Mouse (Mus musculus): ENCODE data around the gene Gp9. TPM values are rescaled to one million over a fixed set of nuclear protein-coding genes. Genes with fewer than 3 reads are reported as not detected.

The Gp9 gene
- total and polyA plus RNA-seq, 3 experiments, result 2.2 to 9.1 (median 6.4) TPM

- peaks cover 87% of the 10 kb centered on the region for H3K36me3 ChIP-seq (replicated peaks)
- TF ChIP-seq GATA2 (IDR thresholded peaks at IDR 0.05; ENCODE audit: borderline replicate concordance, low read depth, low read length), result no peak
- no peak for TF ChIP-seq GATA1 (IDR thresholded peaks at IDR 0.05; ENCODE audit: borderline replicate concordance, low read length)
- no peak for TF ChIP-seq POLR2AphosphoS5 (IDR thresholded peaks at IDR 0.05; ENCODE audit: insufficient replicate concordance, low read depth, low read length)
- no peak for TF ChIP-seq CTCF (IDR thresholded peaks at IDR 0.05; ENCODE audit: low read depth, low read length)
- TF ChIP-seq TAL1 (conservative IDR thresholded peaks at IDR 0.05; ENCODE audit: low read depth, low read length), result no peak
- no peaks in the 10 kb centered on the region for H3K9me3 ChIP-seq (replicated peaks)
- no peak overlapping the region for H3K4me3 ChIP-seq (ENCODE audit: low read depth, low read length)
- H3K4me1 ChIP-seq (ENCODE audit: insufficient read depth, low read depth, low read length), result peaks cover 56% of the 10 kb centered on the region
- no peak for DNase-seq (ENCODE audit: low spot score)
- no peak for ATAC-seq (ENCODE audit: extremely low read depth, insufficient number of reproducible peaks, low FRiP score, poor library complexity, severe bottlenecking)
- H3K27me3 ChIP-seq (ENCODE audit: insufficient read depth, low read length), result no peaks in the 10 kb centered on the region
Observed at GRCm38 (mm10) chr6:87804886-87805285, 27.0 kb downstream of the Gp9 start.

DNA sequence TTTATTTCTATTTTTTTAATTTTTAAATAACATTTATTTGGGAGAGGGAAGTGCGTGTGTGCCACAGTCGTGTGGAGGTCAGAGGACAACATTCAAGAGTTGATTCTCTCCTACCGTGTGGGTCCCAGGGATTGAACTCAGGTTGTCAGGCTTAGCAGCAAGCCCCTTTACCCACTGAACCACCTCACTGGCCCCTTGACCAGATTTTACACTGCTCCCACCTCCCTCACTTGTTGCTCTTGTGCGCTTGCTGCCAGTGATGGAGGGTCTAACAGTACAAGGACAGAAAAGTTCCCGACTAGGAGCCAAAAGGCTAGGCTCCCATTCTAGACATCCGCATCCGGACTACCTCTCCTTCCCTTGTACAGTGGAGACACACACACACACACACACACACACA lies 27.6 kb downstream of the Gp9 start:
- DNase-seq (ENCODE audit: low spot score) (no peak), ATAC-seq (ENCODE audit: extremely low read depth, insufficient number of reproducible peaks, low FRiP score, poor library complexity, severe bottlenecking) (no peak)
- Histone ChIP-seq H3K9me3 (replicated peaks) (no peaks in the 10 kb centered on the region), H3K4me1 (ENCODE audit: insufficient read depth, low read depth, low read length) (peaks cover 61% of the 10 kb centered on the region), H3K27me3 (ENCODE audit: insufficient read depth, low read length) (no peaks in the 10 kb centered on the region), H3K36me3 (replicated peaks) (peaks cover 83% of the 10 kb centered on the region), H3K4me3 (ENCODE audit: low read depth, low read length) (no peak overlapping the region)
- TF ChIP-seq GATA1 (IDR thresholded peaks at IDR 0.05; ENCODE audit: borderline replicate concordance, low read length) (no peak), GATA2 (IDR thresholded peaks at IDR 0.05; ENCODE audit: borderline replicate concordance, low read depth, low read length) (no peak), TAL1 (conservative IDR thresholded peaks at IDR 0.05; ENCODE audit: low read depth, low read length) (no peak), CTCF (IDR thresholded peaks at IDR 0.05; ENCODE audit: low read depth, low read length) (no peak)

DNA sequence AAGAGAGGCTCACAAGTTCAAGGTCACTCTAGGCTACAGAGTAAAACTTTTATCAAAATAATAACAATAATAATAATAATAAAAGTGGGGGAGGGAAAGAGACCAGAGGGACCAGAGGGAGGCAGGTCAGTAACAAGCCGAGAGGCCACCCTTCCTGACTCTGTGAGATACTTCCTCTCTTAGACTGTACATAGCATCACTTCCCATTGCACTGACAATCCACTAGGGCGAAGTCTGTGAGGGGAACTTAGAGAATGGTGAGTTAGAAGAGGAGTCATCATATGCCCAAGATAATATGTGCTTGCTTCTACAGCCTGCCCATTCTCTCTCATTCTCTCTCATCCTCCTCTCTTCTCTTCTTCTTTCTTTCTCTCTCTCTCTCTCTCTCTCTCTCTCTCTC lies 28.2 kb downstream of the Gp9 start:
- peak; percentile 44 for DNase-seq (ENCODE audit: low spot score)
- H3K36me3 ChIP-seq (replicated peaks), result peaks cover 77% of the 10 kb centered on the region

GRCm38 (mm10) chr6:87806857-87807256 lies 29.0 kb downstream of the Gp9 start:
- ATAC-seq (ENCODE audit: extremely low read depth, insufficient number of reproducible peaks, low FRiP score, poor library complexity, severe bottlenecking) (no peak), DNase-seq (ENCODE audit: low spot score) (no peak)
- no peaks in the 10 kb centered on the region for H3K27me3 ChIP-seq (ENCODE audit: insufficient read depth, low read length)
- H3K36me3 ChIP-seq (replicated peaks), result peaks cover 69% of the 10 kb centered on the region
- no peaks in the 10 kb centered on the region for H3K9me3 ChIP-seq (replicated peaks)
- no peak for TF ChIP-seq GATA2 (IDR thresholded peaks at IDR 0.05; ENCODE audit: borderline replicate concordance, low read depth, low read length)
- no peak for TF ChIP-seq CTCF (IDR thresholded peaks at IDR 0.05; ENCODE audit: low read depth, low read length)
- no peak for TF ChIP-seq POLR2AphosphoS5 (IDR thresholded peaks at IDR 0.05; ENCODE audit: insufficient replicate concordance, low read depth, low read length)
- TF ChIP-seq GATA1 (IDR thresholded peaks at IDR 0.05; ENCODE audit: borderline replicate concordance, low read length), result no peak
- TF ChIP-seq TAL1 (conservative IDR thresholded peaks at IDR 0.05; ENCODE audit: low read depth, low read length), result no peak
- H3K4me3 ChIP-seq (ENCODE audit: low read depth, low read length), result no peak overlapping the region
- peaks cover 60% of the 10 kb centered on the region for H3K4me1 ChIP-seq (ENCODE audit: insufficient read depth, low read depth, low read length)

More for the DNA sequence above, 28.2 kb downstream of the Gp9 start:
- no peak for ATAC-seq (ENCODE audit: extremely low read depth, insufficient number of reproducible peaks, low FRiP score, poor library complexity, severe bottlenecking)
- TF ChIP-seq POLR2AphosphoS5 (IDR thresholded peaks at IDR 0.05; ENCODE audit: insufficient replicate concordance, low read depth, low read length) (no peak), GATA1 (IDR thresholded peaks at IDR 0.05; ENCODE audit: borderline replicate concordance, low read length) (no peak), CTCF (IDR thresholded peaks at IDR 0.05; ENCODE audit: low read depth, low read length) (no peak), TAL1 (conservative IDR thresholded peaks at IDR 0.05; ENCODE audit: low read depth, low read length) (no peak)
- Histone ChIP-seq H3K4me1 (ENCODE audit: insufficient read depth, low read depth, low read length) (peaks cover 59% of the 10 kb centered on the region), H3K27me3 (ENCODE audit: insufficient read depth, low read length) (no peaks in the 10 kb centered on the region), H3K4me3 (ENCODE audit: low read depth, low read length) (no peak overlapping the region), H3K9me3 (replicated peaks) (no peaks in the 10 kb centered on the region)

GRCm38 (mm10) chr6:87807735-87808440 lies 30.0 kb downstream of the Gp9 start:
- no peak for TF ChIP-seq GATA1 (IDR thresholded peaks at IDR 0.05; ENCODE audit: borderline replicate concordance, low read length)
- TF ChIP-seq TAL1 (conservative IDR thresholded peaks at IDR 0.05; ENCODE audit: low read depth, low read length), result no peak
- no peak for TF ChIP-seq CTCF (IDR thresholded peaks at IDR 0.05; ENCODE audit: low read depth, low read length)
- no peak for TF ChIP-seq POLR2AphosphoS5 (IDR thresholded peaks at IDR 0.05; ENCODE audit: insufficient replicate concordance, low read depth, low read length)
- no peak for TF ChIP-seq GATA2 (IDR thresholded peaks at IDR 0.05; ENCODE audit: borderline replicate concordance, low read depth, low read length)
- H3K27me3 ChIP-seq (ENCODE audit: insufficient read depth, low read length), result no peaks in the 10 kb centered on the region
- no peak for DNase-seq (ENCODE audit: low spot score)
- no peak overlapping the region for H3K4me3 ChIP-seq (ENCODE audit: low read depth, low read length)
- peaks cover 63% of the 10 kb centered on the region for H3K4me1 ChIP-seq (ENCODE audit: insufficient read depth, low read depth, low read length)
- ATAC-seq (ENCODE audit: extremely low read depth, insufficient number of reproducible peaks, low FRiP score, poor library complexity, severe bottlenecking), result no peak
- H3K9me3 ChIP-seq (replicated peaks), result no peaks in the 10 kb centered on the region
- H3K36me3 ChIP-seq (replicated peaks), result peaks cover 70% of the 10 kb centered on the region

DNA sequence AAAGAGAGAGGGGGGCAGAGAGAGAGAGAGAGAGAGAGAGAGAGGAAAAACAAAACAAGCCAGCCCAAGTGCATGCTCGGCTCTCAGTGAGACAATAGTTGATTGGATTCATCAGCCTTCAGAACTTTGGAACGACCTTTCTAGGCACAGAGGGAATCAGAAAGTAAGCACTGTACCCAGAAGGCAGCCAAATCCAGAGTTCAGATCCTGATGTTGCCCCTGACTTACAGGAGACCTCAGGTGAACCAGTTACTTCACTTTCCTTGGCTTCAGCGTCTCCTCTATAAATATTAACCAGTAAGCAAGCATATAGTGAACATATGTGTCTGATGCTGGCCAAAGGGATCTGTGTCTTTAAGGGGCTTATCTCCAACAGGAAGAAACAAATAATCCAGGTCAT lies 30.6 kb downstream of the Gp9 start:
- Histone ChIP-seq H3K4me1 (ENCODE audit: insufficient read depth, low read depth, low read length) (peaks cover 66% of the 10 kb centered on the region), H3K4me3 (ENCODE audit: low read depth, low read length) (no peak overlapping the region; the same call in 1 of the 2 replicates)
- no peak for DNase-seq (ENCODE audit: low spot score)

More for the DNA sequence above, 30.6 kb downstream of the Gp9 start:
- ATAC-seq (ENCODE audit: extremely low read depth, insufficient number of reproducible peaks, low FRiP score, poor library complexity, severe bottlenecking), result no peak
- Histone ChIP-seq H3K36me3 (replicated peaks) (peaks cover 71% of the 10 kb centered on the region), H3K9me3 (replicated peaks) (no peaks in the 10 kb centered on the region), H3K27me3 (ENCODE audit: insufficient read depth, low read length) (no peaks in the 10 kb centered on the region)
- TF ChIP-seq GATA2 (IDR thresholded peaks at IDR 0.05; ENCODE audit: borderline replicate concordance, low read depth, low read length) (no peak), POLR2AphosphoS5 (IDR thresholded peaks at IDR 0.05; ENCODE audit: insufficient replicate concordance, low read depth, low read length) (no peak), GATA1 (IDR thresholded peaks at IDR 0.05; ENCODE audit: borderline replicate concordance, low read length) (no peak), TAL1 (conservative IDR thresholded peaks at IDR 0.05; ENCODE audit: low read depth, low read length) (no peak), CTCF (IDR thresholded peaks at IDR 0.05; ENCODE audit: low read depth, low read length) (no peak)
